Mouse (Mus musculus): ENCODE measurements around the gene Prkag1.
A peak's percentile ranks its signal among the peaks of the same experiment; 100 is the strongest.
"Not testable (repeated sequence)": the region's sequence is repeated elsewhere in the genome, so short reads cannot be mapped to it uniquely, and the experiment has no call there.

Gene Prkag1

DNA sequence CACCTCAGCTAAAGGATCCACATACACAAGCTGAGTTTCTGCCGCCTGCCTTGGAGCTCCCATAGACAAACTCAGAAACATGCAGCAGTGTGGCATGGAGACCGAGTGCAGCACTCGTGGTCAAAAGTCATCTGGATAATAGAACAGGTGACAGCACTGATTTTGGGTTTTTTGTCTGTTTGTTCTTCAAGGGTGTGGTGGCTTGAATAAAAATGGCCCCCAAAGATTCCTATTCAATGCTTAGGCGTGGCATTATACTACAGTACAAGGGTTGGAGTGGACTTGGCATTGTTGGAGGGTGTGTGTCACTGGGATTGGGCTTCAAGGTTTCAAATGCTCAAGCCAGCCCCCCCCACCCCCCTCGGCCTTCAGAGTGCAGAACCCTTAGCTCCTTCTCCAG lies 9.2 kb downstream of the Prkag1 start:
- no peak for DNase-seq (ENCODE audit: low spot score)

DNA sequence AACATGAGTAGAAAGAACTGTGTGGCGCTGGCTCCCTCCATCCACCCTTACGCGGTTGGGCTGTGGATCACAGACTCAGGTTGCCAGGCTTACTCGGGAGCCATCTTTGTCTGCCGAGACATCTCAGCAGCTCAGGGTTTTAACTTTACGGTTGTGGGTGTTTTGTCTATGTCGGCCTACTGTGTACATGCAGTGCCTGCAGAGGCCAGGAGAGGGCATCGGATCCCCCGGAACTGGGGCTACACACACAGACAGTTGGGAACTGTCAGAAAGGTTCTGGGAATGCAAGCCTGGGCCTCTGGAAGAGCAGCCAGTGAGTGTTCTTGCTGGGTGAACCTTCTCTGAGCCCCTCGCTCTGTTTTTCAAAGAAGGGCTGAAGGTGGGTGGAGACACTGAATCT lies 9.9 kb downstream of the Prkag1 start:
- no peak for DNase-seq (ENCODE audit: low spot score)

DNA sequence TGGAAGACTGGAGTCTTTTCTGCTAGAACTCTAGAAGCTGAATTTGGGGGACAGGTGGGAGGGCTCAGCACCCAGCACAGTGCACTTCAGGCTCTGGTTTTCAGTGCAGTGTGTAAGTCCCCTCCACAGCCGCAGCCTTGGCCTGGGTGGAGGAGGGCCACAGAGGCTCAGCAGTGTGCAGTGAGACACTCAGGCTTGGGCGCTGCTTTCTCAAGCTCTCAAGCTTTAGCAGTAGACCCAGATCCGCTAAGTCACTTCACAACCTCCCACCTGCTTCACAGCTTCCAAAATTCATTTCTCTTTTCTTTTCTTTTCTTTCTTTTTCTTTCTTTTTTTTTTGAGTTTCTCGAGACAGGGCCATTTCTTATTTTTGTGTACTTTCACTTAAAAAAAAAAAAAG lies 10.4 kb downstream of the Prkag1 start:
- DNase-seq (ENCODE audit: low spot score): no peak

DNA sequence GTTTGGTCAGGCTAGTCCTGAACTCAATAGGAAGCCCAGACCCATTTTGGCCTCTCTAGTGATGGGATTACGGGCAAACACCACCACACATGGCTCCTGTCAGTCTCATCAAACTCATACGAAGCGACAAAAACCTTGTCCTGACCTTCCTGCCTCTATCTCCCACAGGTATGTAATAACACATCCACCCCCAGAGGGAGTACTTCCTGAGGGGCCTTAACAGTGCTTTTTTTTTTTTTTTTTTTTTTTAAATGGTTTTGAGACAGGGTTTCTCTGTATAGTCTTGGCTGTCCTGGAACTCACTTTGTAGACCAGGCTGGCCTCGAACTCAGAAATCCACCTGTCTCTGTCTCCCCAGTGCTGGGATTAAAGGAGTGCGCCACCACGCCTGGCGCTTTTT lies 13.2 kb downstream of the Prkag1 start:
- DNase-seq (ENCODE audit: low spot score): no peak

DNA sequence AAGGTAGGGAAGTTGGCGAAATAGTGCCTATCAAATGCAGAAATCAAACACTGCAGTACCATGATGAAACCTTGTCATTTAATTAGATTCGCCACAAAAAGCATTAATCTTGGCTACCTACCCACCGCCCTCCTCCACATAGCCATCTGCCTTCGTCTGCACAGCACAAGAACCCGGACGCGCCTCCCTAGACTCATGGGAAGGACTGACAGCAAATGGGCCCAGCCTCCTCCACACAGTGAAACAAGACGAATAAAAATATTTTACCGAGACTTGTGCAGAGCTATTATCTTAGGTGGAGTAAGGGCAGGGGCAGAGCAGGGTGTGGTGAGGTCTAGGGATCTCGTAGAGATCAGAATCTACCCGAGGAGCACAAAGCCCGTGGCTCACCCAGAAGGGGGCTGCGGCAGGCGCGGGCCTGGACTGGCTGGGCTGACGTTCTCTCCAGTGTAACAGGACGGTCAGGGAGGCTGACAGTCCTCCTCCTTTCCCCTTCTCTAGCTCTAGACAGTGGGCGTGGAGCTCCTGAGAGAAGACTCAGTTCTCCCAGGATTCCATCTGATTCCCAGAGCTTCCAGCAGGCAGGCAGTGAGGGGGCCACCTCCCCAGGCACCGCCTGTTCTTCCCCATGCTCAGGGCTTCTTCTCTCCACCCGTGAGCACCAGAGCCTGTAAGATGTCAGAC lies 18.4 kb downstream of the Prkag1 start:
- DNase-seq (ENCODE audit: low spot score): no peak

DNA sequence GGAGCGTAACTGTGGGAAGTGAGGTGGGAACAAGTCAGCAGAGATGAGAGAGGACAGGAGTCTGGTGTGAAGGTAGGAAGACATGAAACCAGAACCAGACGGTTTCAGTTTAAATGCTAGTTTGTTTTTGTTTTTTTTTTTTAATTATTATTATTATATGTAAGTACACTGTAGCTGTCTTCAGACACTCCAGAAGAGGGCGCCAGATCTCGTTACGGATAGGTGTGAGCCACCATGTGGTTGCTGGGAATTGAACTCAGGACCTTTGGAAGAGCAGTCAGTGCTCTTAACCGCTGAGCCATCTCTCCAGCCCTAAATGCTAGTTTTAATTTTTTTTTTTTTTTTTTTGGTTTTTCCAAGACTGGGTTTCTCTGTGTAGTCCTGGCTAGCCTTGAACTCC lies 21.1 kb downstream of the Prkag1 start:
- DNase-seq (ENCODE audit: low spot score): not testable (repeated sequence)

DNA sequence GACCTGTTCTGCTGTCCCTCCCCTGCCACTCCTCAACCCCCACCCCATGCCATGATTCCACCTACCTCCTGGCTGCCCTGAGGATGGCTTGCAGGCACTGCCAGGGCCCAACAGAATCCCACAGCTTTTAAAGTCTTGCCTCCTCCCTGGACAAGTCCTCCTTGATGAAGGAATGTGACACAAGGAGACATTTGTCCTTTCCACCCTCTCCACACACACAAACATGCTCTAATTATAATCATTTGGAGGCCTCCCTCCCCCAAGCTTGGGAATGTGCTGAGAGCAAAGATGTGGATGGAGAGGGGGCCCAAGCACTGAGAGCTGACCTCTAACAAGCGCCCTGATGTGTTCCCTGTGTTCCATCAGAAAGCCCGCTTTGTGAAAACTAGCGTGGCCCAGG lies 21.9 kb downstream of the Prkag1 start, which contains the start of gene Ddn:
Gene Ddn (minus strand): TSS at position 101 of the 400 bp plus-strand sequence.
- no peak for DNase-seq (ENCODE audit: low spot score)

DNA sequence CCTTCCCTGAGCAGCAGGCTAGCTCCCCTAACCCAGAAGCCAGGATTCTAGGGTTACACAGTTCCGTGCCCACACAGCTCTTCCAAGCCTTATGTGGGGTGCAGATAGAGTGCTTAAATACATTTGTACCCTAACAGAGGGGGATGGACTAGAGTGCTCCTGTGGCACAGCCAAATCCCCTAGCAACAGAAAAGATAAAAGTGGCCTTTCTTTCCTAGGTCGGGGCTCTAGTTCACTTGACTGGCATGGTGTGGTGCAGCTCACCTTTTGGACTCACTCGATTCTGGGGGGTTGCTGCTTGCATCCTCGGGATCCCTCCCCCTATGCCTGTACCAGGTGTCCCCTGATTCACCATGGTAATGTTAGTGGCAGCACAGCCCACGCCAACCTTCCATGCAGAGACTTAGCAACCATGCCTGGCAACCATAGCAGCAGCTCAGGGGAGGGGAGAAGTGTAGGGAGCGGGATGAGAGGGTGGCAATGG lies 22.6 kb downstream of the Prkag1 start:
- no peak for DNase-seq (ENCODE audit: low spot score)

DNA sequence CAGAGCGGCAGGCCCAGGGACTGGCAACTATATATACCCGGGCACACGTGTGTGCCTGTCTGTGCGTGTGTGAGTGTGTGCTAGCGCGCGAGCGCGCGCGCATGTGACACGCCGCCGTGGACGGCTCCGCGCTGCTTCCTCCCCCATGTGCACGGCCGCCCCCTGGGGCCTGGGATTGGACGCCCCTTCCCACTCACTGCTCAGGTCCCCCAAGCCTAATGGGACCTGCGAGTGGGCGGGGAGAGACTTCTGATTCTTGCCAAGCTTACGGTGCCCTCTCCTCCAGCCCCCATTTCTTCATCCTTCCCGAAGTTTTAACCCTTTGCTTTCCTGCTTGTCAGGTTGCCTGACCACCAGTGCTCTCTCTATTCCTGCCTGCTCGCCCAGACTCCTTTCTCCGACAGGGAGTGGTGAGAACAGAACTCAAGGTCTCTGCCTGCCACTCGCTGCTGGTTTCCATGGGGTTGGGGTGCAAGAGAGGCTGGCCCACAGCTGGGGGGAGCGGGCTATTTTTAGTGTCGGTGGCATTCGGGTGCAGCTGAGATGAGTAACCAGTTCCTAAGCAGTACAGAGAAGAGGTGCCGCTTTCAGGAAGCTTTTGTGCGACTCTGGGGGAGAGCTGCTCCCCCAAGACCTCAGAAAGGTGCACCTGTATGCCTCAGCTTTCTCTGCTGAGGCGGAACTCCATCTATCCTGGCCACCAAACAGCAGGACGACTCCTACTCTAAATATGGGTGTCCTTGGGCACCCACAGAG lies 23.2 kb downstream of the Prkag1 start:
- DNase-seq (ENCODE audit: low spot score): no peak

DNA sequence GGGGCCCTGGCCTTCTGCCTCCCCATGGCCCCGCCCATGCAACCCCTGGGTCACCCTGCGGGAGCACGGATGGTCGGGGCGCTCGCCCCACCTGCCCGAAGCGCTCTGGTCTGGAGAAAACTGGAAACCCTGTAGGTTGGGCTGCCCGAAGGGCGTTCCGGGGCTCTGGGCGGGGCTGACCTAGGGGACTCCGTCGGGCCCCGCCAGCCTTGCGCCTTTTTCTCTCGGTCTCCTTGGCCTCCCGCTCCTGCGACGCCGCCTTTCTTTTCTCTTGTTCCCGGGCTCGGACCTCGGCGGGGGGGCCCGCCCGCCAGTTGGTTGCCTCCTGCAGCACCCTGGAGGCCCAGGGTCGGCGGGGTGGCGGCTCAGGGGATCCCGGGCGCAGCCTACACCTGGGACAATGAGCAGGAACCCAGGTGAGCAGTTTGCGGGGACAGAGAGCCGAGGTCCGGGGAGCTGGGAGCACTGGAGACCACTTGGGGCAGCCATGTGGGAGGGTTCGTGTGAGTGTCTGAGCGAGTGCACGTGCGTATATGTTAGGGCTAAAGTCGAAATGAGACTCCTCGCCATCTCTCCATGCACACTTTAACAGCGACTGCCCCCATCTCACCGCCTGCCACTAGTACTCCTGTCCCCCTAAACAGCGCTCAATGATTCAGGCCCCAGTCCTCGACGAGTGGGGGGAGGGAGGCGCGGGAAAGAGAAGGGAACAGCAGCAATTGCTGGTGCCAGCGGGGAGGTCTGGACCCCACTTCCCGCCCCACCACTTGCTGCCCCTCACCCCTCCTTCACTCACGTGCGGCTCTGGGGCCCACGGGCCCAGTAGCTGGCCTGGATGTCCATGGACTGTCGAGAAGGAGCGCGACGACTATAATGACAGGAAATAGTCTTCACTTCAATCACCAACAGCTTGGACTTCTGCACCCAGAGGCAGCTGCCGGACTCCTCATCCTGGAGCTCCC lies 24.2 kb downstream of the Prkag1 start:
- peak; percentile 36 for DNase-seq (ENCODE audit: low spot score)

DNA sequence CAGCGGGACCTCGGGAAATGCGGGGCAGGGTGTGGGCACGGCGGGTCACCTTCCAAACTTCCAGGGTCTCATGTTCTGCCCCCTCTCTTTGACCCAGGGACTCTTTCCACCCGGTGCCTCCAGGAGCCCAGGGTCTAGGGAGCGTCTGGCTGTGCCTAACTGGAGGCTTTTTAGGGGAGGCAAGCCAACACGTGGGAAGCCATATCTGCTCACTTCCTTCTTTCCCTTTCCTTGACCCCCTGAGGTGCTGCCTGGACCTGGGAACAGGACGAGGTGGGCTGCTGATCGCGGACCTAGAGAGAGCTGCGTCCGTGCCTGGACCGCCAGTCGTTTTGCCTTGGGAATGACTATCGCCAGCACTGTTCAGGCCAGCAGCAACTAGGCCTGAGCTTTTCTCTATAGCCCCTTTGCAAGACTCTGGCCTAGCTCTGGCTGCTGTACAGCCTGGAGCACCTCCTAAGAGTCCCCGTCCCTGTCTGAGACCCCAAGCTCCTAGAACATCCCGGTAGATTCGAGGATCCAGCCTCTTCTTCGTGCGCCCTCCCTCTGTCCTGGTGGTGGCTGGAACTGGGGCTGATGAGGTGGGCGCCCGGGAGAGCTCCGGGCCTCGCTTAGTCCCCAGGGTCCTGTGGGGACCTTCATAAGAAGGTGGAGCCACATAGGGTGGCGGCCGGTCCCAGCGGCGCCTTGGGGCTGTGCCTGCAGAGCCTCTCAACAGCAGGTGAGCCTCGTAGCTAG lies 25.1 kb downstream of the Prkag1 start:
- DNase-seq (ENCODE audit: low spot score): no peak

DNA sequence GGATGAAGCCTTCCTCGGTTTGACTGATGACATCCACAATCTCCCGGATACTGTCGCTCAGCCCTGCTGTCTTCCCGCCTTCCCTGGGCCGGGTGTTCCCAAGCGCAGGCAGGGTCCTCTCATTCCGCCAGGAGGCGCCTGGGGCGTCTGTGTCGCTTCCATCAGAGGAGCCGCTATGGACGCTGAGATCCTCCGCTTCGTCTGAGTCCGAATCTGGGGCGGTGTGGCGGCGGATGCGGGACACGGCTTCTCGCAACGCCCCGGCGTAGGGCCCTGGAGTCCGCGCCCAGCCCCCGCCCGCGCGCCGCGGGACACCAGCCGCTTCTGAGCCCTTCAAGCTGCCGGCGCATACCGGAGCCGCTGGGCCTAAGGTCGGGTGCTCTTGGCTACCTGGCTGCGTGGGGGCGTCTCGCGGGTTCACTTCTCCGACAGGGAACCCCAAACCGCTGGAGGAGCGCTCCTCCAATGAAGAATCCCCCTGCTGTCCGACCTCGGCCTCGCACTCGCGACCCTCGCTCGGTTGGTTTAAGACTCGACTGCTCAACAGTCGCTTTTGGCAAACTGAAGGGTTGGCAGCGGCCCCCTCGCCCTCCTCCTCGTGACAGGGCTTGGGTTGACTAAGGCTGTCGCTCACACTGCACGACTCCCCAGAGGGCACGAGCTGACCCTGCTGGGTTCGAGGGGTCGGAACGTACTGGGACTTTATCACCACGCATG lies 25.8 kb downstream of the Prkag1 start:
- DNase-seq (ENCODE audit: low spot score): peak; percentile 73

DNA sequence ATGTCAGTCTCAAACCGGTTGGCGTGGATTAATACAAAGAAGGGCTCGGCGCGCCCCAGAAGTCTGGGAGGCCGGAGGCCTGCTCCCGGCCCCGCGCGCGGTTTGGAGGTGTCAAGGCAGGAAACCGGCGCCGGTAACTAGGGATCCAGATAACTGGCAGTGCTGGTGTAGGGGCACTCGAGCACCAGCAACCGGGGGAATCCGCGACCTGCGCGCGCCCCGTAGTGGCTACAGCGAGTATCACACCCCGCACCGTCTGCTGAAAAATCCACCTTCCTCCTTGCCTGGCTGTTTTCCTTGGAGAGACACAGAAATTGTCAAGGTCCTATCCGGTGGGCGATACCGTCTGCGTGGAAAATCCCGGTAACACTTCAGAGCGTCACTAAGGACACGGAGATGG lies 27.3 kb downstream of the Prkag1 start:
- peak; percentile 83 for DNase-seq (ENCODE audit: low spot score)

DNA sequence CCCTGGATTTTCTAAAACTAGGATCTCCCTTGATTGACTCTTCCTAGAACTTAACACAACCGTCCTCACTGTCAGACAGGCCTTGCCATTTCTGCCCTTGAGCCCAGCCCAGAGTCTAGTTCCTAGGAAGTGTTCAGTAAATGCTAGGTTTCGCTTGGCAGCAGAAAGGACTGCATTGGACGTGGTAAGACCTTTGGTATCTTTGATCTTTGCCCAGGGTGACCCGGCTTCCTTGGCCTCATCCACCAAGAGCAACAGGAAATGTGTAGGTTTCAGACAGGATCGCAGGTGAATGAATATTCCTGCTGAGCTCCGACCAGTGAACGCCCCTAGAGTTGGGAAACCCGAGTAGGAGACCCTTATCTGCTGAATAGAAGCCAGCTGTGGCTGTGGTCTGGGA lies 28.4 kb downstream of the Prkag1 start:
- no peak for DNase-seq (ENCODE audit: low spot score)

DNA sequence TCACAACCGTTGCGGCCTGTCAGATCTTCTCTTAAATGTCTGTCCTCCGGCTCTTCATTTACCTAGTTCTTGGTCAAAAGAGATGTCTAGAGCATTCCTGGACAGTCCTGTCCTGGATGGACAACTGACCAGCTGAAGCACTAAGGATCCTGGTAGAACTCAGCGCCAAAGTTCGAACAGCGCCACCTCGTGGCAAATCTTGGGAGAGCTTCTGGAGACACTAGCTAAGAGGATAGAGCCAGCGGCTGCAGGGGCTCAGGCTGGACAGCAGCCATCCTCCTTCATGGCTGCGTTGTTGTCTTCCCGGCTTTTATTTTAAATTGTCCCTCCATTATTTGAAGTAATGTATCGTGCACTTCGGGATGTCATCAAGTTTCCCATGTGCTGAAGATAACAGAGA lies 31.9 kb downstream of the Prkag1 start:
- DNase-seq (ENCODE audit: low spot score): peak; percentile 80

DNA sequence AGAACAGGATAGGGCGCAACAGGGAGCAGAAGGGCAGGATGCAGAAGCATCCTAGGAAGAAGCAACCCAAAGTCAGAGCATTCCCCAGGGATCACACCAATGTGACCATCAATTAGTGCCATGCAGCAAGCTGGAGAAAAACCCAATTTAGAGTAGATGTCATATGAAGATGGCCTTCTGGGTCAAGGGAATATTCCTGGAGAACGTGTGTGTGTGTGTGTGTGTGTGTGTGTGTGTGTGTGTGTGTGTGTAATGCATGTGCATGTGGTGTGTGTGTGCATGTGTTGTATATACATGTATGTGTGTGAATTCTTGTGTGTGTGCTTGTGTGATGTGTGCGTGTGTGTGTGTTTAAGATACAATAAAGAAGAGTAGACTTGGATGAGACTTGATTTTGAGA lies 32.4 kb downstream of the Prkag1 start:
- no peak for DNase-seq (ENCODE audit: low spot score)

DNA sequence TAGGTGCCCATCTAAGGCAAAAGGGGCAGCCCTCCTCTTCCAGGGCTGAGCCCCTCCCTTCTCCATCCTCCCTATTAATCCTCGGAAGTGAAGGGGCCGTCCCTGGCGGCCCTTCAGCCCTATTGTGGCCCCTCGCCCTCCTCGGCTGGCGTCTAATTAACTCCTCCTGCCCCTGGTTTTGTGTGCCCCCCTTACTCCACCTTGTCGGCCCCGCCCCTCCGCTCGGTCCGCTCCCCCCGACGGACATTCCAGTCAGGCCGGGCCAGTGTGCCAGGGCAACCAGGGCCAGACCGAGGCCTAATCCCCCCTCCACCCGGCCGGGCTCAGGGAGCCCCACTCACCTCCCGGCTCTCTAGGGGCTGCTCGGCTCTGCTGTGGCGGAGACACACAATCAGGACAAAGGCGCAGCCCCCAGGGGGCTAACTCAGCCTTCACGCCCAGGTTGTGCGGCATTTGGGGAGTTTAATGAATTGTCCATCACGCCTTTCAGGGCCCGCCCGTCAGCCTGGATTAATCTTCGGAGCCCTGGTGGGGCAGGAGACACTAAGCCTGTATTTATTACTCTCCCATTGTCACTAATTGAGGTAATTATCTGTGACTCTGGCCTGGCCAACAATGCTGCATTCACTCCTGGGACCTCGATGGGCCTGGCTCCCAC lies 33.4 kb downstream of the Prkag1 start:
- DNase-seq (ENCODE audit: low spot score): no peak

DNA sequence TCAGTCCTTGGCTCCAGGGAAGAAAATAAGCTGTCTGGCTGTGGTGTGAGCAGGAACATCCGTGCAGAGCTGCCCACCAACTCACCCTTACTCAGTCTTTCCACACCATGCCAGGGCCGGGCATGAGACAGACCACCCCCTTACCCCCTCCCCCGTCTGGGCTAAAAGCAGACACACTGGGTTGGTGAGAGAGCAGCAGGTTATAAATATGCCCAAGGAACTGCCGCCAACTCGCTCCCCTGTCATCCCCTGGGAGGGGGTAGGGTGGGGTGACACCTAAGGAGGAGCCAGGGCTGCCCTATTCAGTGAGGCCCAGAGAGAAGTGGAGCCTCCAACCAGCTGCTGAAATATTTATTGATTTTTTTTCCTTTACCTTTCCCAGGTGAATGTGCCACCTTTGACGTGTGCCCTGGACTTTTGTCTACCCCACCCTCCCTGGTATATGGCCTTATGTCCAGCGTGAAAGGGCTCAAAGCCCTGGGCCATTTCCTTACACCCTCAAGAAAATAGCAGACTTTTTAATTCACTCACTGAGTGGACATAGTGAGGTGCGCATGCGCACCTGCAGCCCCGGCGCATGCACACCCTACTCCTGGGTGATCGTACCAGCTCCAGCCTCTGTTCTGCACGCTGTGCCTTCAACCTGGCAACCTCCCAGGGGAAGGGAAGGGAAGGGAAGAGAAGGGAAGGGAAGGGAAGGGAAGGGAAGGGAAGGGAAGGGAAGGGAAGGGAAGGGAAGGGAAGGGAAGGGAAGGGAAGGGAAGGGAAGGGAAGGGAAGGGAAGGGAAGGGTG lies 34.3 kb downstream of the Prkag1 start:
- DNase-seq (ENCODE audit: low spot score): no peak

DNA sequence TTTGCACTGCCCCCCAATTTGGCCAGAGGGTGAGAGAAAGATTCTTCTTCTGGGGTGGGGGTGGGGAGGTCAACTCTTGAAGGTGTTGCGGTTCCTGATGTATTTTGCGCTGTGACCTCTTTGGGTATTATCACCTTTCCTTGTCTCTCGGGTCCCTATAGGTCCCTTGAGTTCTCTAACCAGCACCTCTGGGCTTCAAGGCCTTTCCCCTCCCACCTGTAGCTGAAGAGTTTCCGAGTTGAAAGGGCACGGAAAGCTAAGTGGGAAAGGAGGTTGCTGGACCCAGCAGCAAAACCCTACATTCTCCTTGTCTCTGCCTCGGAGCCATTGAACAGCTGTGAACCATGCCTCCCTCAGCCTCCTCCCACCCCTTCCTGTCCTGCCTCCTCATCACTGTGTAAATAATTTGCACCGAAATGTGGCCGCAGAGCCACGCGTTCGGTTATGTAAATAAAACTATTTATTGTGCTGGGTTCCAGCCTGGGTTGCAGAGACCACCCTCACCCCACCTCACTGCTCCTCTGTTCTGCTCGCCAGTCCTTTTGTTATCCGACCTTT lies 38.1 kb downstream of the Prkag1 start:
- no peak for DNase-seq (ENCODE audit: low spot score)
